Mouse (Mus musculus) ES-Bruce4 (cell line): ENCODE results near the gene Mep1a. TPM values are rescaled to one million over a fixed set of nuclear protein-coding genes. Genes with fewer than 3 reads are reported as not detected.

Source experiments
- H3K27ac ChIP-seq: 2 replicates; pipeline ENCODE4 v1.5.1; 2012; ENCODE audit warnings: low read length, inconsistent platforms; ENCODE audit not compliant: insufficient read depth
- H3K27me3 ChIP-seq: 2 replicates; pipeline ENCODE4 v1.6.1; 2012; ENCODE audit warnings: mild to moderate bottlenecking, low read length, inconsistent platforms; ENCODE audit not compliant: control insufficient read depth, poor library complexity, insufficient read depth, severe bottlenecking
- H3K36me3 ChIP-seq: 2 replicates; pipeline ENCODE4 v1.6.1; 2012; ENCODE audit warnings: inconsistent platforms, mild to moderate bottlenecking, low read length, moderate library complexity; ENCODE audit not compliant: control insufficient read depth, poor library complexity, insufficient read depth, severe bottlenecking
- H3K4me1 ChIP-seq: one replicate; pipeline ENCODE4 v1.8.1; 2011; ENCODE audit warnings: low read length; ENCODE audit not compliant: control insufficient read depth, insufficient read depth
- H3K4me3 ChIP-seq: 2 replicates; pipeline ENCODE4 v1.5.1; 2011; ENCODE audit warnings: low read depth, mild to moderate bottlenecking, low read length
- H3K9ac ChIP-seq: 2 replicates; pipeline ENCODE4 v1.6.1; 2012; ENCODE audit warnings: low read depth, mild to moderate bottlenecking, inconsistent platforms; ENCODE audit not compliant: poor library complexity, severe bottlenecking
- H3K9me3 ChIP-seq: replicated peaks from 2 replicates; pipeline ENCODE4 v1.6.1; 2012; ENCODE audit warnings: mild to moderate bottlenecking, low read length, inconsistent platforms; ENCODE audit not compliant: control insufficient read depth, poor library complexity, insufficient read depth, severe bottlenecking
- CTCF ChIP-seq: IDR thresholded peaks from one replicate; pipeline ENCODE4 v1.8.1; 2011; ENCODE audit warnings: low read depth, low read length
- EP300 ChIP-seq: IDR thresholded peaks from 2 replicates; pipeline ENCODE4 v1.6.1; 2011; ENCODE audit warnings: low read depth, low read length; ENCODE audit not compliant: insufficient read depth
- POLR2A ChIP-seq: IDR thresholded peaks from one replicate; pipeline ENCODE4 v1.8.1; 2011; ENCODE audit warnings: low read length; ENCODE audit not compliant: insufficient read depth
- polyA plus RNA-seq: library from polyadenylated mRNA; stranded (reverse); fragments of >200 nt; gene quantifications from 2 replicates; pipeline ENCODE4 v1.2.4, GENCODE M21; 2011; ENCODE audit warnings: low read depth; ENCODE audit not compliant: missing spikeins, insufficient read depth, insufficient read length

The Mep1a gene
- polyA plus RNA-seq, 1 experiment, result not detected

DNA sequence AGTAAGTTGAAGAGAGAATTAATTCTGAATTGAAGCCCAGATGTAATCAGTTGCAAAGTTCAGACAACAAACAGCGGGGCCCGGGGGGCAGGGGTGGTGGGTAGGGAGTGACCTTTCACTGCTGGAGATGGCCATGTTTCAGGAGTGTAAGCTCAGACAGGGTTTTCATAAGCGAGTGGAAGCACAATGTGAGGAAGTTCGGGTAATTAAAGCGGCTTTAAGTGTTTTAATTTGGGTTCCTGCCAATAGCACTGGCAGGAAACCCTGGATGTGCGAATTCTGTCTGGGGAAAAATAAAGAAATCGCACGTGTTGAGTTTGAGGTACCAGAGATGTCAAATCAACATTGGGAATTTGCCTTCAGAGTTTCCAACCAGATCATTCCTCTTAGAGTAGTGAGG, 68.1 kb downstream of the Mep1a start:
- Histone ChIP-seq H3K9ac (no peak overlapping the region), H3K4me1 (no peaks in the 10 kb centered on the region), H3K36me3 (no peaks in the 10 kb centered on the region), H3K9me3 (no peaks in the 10 kb centered on the region), H3K4me3 (no peak overlapping the region), H3K27ac (no peak overlapping the region), H3K27me3 (no peaks in the 10 kb centered on the region)
- TF ChIP-seq CTCF, result no peak
- no peak for TF ChIP-seq EP300
- TF ChIP-seq POLR2A, result no peak

DNA sequence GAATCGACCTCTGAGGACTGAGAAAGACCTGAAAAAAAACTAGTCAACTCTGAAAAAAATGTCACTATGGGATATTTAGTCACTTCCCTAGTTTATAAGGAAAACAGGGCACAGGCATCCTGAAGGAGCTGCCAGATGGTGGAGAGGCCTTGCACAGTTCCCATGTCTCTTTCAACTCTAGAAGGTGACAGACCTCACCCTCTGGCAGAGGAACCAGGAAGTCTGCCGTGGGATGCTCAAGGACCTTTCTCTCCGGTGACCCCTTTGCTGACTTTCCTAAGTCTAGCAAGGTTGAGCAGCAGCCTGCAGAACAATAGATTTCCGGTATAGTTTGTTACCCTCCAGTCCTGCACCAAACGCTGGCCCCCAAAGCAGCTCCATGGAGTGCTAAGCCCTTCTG, 70.9 kb downstream of the Mep1a start:
- TF ChIP-seq POLR2A (no peak), EP300 (no peak), CTCF (no peak)

More for the DNA sequence above, 70.9 kb downstream of the Mep1a start:
- H3K4me1 ChIP-seq, result no peaks in the 10 kb centered on the region
- no peak overlapping the region for H3K4me3 ChIP-seq
- H3K9me3 ChIP-seq, result no peaks in the 10 kb centered on the region
- H3K36me3 ChIP-seq, result no peaks in the 10 kb centered on the region
- H3K9ac ChIP-seq, result no peak overlapping the region
- no peak overlapping the region for H3K27ac ChIP-seq
- H3K27me3 ChIP-seq, result no peaks in the 10 kb centered on the region

Other genes starting within 250 kb of the Mep1a start
- not detected in 2 replicates for gene Adgrf1, start 232.5 kb downstream of the Mep1a start, polyA plus RNA-seq
- 1.1 TPM in 2 replicates for gene Adgrf5, start 142.4 kb downstream of the Mep1a start, polyA plus RNA-seq
- gene Ankrd66, start 40.8 kb upstream of the Mep1a start, polyA plus RNA-seq, result not detected in 2 replicates
- gene Pla2g7, start 65.3 kb upstream of the Mep1a start, polyA plus RNA-seq, result 11.3 and 13.5 TPM in 2 replicates
- 0.11 and 0.54 TPM in 2 replicates for gene Tdrd6, start 127.5 kb upstream of the Mep1a start, polyA plus RNA-seq
- gene Slc25a27, start 164.4 kb upstream of the Mep1a start, polyA plus RNA-seq, result 7.4 and 8.7 TPM in 2 replicates
- 8.1 and 9.3 TPM in 2 replicates for gene Cyp39a1, start 164.6 kb upstream of the Mep1a start, polyA plus RNA-seq